Mouse (Mus musculus) left cerebral cortex, adult 18-20 months (tissue): ENCODE data around the gene Vmn1r196. TPM values are rescaled to one million over a fixed set of nuclear protein-coding genes. Genes with fewer than 3 reads are reported as not detected.
"Not testable (repeated sequence)": the region's sequence is repeated elsewhere in the genome, so short reads cannot be mapped to it uniquely, and the experiment has no call there.

Source experiments
- DNase-seq, 2 experiments: peaks; one replicate each; pipeline ENCODE4 v3.0.0; 2021 to 2022; ENCODE audit warnings: low spot score in 2 of 2, mixed read lengths in 1 of 2
- long read RNA-seq, 2 experiments: library from polyadenylated mRNA; stranded (forward); transcript quantifications; one replicate each; pipeline ENCODE4 v2.0.0; 2021
- total RNA-seq, 2 experiments: library from RNA; stranded (reverse); gene quantifications; 2 replicates each; pipeline ENCODE4 v1.2.3; 2021

Gene Vmn1r196
- total RNA-seq: not detected
- long read RNA-seq, experiment 1: 0 reads
- long read RNA-seq, experiment 2: 0 reads

DNA sequence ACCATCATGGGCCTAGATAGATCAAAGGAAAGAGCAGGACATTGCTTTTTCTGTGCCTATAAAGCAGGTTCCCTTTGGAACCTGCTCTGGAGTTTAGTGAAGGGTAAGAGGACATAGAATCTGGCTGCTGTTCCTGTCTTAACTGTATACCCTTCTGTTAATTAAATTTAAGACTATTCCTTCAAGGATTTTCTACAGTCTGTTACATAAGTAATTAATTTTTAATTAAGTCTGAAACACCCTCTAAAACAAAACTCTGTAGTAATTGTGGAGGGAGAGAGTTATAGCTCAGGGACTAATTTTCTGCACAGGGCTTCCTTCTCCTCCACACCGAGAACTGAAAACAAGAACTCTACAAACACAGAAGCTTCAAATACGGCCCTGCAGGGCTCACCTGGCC, at the start of gene Vmn1r196:
Gene Vmn1r196 (plus strand): TSS at position 301 of the 400 bp plus-strand sequence.
- no peak for DNase-seq

DNA sequence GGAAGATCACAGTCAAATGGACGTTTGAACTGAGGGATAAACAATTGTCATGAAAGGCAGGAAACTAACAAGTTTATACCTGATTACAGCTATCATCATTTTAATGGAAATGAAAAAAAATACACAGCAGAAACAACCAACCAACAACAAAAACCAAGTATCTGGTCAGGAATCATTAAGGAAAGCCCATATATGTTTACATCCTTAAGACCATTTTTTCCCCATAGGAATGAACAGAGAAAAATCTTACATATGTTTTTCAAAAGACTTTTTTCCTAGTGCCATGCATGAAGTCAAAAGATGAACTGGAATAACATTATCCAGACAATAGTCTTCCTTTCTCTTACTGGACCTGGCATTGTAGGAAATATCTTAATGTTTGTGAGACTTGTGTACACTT, 45.8 kb upstream of the Vmn1r196 start, which contains the start of gene Vmn1r194:
Gene Vmn1r194 (plus strand): TSS at position 301 of the 400 bp plus-strand sequence.
- no peak for DNase-seq

DNA sequence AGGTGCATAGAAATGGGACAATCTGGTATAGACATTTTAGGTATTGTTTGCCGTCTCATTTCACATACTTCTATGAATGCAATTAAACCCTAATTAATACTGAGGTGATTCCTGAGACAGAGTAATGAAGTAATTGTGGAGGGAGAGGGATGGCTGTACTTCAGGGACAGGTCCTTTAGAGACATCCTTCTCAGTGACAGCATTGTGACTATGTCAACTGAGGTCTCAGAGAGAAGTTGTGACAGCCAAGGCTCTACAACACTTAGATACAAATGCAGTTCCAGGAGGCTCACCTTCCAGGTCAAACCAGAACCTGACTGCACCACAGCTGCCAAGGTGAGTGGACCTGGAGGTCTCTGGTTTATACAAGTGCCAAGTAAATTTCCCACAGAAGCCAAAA, 19.5 kb upstream of the Vmn1r196 start, which contains the start of gene Vmn1r195:
Gene Vmn1r195 (plus strand): TSS at position 301 of the 400 bp plus-strand sequence.
- DNase-seq: not testable (repeated sequence)

DNA sequence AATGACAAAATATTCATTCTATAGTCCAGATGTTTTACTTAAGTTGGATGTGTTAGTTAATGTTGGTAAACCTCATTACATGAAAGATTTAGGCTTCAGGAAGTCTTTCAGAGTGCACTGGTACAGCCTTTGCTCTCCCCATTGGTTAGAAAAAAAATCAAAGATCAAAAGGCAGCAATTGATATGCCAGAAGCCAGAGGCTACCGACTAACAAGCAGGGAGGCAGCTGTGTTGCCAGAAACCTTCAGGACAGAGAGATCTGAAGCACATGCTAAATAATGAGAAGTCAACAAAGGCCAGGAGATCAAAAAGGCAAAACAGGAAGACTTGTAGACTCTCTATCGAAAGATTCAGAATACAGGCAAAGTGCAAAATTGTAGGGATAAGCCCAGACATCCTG, 18.0 kb upstream of the Vmn1r196 start:
- DNase-seq: no peak

DNA sequence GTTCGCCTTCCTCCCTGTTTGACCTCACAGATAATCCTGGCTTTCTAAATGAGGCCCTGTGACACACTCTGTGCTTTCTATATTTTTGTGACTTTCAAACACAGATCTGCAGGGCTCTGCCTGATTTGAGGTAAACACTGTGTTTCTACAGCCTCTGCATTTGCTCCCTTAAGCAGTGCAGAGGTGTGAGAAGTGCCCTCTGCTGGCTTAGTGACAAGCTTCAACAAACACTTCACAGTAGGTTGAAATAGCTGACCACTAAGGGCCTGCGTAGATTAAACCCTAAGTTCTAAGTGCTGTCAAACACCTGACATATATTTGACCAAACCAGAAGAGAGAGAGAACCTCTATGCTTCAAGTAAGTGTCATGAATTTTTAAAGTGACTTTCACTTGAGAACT, 5.1 kb upstream of the Vmn1r196 start:
- no peak for DNase-seq

DNA sequence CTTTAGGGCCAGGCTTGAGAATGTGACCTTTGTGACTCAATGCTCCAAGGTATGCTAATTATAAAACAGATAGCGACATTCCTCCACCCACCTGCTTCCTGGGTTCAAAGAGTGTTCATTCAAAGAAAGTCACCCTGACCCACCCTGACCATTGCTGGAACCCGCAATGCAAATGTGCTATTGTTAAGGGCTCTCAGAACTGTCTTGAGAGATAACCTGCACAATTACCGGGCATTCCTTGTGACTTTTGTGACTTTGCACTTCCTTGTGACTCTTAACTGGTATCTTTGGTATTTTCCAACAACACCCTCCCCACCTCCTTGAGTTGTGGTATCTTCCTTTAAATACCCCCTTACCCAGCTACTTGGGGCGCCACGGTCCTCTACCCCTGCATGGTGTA, 18.4 kb downstream of the Vmn1r196 start:
- not testable (repeated sequence) for DNase-seq

DNA sequence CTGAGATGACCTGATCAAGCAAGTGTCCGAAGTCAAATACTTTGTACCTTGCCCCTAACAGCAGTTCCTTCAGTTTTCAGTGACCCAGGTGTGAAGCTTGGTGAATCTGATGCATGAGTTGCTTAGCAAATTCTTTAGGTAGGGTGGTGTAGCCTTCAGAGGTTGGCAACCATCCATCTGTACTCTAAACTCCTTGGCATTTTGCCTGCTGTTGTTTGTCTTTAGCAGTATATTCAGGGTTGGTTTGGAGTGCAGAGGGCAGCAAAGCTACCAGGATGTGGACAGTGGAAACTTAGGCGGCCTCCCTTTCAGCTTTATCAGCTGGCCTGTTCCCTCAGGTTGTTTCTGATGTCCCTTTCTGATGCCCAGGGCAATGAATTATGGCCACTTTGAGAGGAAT, 25.6 kb downstream of the Vmn1r196 start:
- DNase-seq: no peak

DNA sequence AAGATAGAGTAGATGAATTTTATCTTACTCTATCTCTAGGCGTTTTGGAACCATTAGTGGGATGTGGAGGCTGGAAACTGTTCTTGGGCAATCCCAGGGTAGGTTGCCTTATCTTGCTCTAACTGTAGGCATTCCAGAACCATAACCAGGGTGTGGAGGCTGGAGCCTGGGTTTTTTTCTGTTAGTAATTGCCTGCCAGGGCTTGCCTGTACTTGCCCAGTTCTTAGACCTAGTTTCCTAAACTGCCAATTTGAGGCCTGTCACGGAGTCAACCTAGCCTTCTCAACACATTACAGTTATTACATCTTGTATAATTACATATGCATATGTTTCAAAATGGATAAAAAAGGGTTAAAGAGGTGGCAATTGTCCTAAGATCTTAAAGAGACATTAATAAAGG, 27.6 kb downstream of the Vmn1r196 start:
- DNase-seq: no peak

DNA sequence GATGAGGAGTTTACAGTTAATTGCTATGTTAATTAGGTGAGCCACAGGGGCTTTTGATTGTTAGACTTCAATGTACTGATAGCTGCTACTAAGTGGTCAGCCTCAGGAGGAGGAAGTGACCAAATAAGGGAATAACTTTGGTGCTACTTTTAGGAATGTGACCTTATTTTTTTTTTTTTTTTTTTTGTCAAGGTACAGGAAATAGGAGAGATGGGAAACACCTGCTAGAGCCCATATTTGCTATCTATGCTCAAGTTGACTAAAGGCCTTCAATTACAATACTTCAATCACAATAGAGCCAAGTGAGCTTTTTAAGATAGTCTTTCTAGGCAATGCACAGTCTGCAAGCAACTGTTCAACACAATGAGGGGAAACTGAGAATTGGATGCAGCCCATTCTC, 30.4 kb downstream of the Vmn1r196 start:
- DNase-seq: no peak

DNA sequence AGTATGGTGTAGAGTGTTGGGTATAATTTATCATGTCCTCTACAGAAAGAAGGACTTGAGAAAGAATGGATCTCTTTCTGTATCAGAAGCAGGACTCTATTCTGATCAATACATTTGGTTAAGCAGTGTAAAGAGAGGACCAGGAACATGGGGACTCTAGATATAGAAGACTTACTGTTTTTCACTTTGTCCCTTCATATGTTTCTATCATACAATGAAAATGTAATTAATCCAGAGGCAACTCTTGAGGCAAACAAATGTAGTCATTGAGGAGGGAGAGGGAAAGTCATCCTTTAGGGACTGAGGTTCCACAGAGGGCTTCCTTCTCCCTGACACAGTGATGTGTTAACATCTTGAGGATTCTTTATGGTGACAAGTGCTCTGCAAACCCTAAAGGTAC, 34.6 kb downstream of the Vmn1r196 start, which contains the start of gene Vmn1r197:
Gene Vmn1r197 (plus strand): TSS at position 301 of the 400 bp plus-strand sequence.
- DNase-seq: no peak

DNA sequence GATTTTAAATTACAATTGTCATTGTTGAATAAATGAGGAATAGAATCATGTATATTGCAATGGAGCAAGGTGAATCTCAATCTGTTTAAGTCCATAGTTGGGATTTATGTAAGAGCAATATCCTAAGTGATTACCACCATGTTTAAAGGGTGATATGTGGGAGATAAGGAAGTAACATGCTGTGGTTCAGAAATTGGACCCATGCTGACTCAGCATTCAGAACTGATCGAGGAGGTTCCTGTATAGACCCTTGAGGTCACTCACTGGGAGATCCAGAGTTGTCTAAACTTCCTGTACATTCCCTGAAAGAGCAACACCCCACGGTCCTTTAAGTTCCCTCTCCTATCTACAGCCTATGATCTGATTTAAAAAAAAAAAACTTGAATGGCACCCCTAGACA, 43.5 kb downstream of the Vmn1r196 start:
- no peak for DNase-seq

DNA sequence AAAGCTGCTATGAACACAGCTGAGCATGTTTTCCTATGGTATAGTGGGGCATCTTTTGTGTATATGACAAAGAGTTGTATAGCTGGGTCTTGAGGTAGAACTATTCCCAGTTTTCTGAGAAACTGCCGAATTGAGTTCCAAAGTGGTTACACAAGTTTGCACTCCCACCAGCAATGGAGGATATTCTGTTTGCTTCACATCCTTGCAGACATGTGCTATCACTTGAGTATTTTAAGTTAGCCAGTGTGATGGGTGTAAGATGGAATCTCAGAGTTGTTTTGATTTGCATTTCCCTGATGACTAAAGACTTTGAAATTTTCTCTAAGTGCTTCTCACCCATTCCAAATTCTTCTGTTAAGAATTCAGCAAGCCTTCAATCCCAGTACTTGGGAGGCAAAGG, 45.8 kb downstream of the Vmn1r196 start:
- no peak for DNase-seq

Other genes with a start within 250 kb of the Vmn1r196 start
- 10 to 100 TPM; 71.8 to 81.6 TPM for gene Hist1h4i, start 248.6 kb upstream of the Vmn1r196 start, total RNA-seq
- 10 to 100 TPM in 1 of 2 experiments, 1 to 10 TPM in 1; 7.5 to 13.7 TPM for gene Hist1h2ag, start 247.0 kb upstream of the Vmn1r196 start, total RNA-seq
- 10 to 100 TPM in 1 of 2 experiments, 1 to 10 TPM in 1; 9.3 to 11.7 TPM for gene Hist1h2bj, start 246.7 kb upstream of the Vmn1r196 start, total RNA-seq
- not detected for gene Vmn1r188, start 205.5 kb upstream of the Vmn1r196 start, total RNA-seq
- not detected for gene Vmn1r189, start 184.1 kb upstream of the Vmn1r196 start, total RNA-seq
- gene Vmn1r191, start 106.0 kb upstream of the Vmn1r196 start, total RNA-seq: not detected
- not detected for gene Vmn1r192, start 98.8 kb upstream of the Vmn1r196 start, total RNA-seq
- not detected for gene Vmn1r193, start 66.8 kb upstream of the Vmn1r196 start, total RNA-seq
- gene Vmn1r194, start 45.7 kb upstream of the Vmn1r196 start, total RNA-seq: not detected
- gene Vmn1r195, start 19.4 kb upstream of the Vmn1r196 start, total RNA-seq: not detected
- gene Vmn1r197, start 34.7 kb downstream of the Vmn1r196 start, total RNA-seq: not detected
- gene Vmn1r198, start 60.4 kb downstream of the Vmn1r196 start, total RNA-seq: not detected
- gene Vmn1r199, start 89.9 kb downstream of the Vmn1r196 start, total RNA-seq: not detected
- not detected for gene Vmn1r200, start 100.5 kb downstream of the Vmn1r196 start, total RNA-seq
- not detected for gene Vmn1r201, start 182.0 kb downstream of the Vmn1r196 start, total RNA-seq
- under 1 TPM in 1 of 2 experiments, not detected in 1; 0.09 TPM for gene Vmn1r202, start 215.5 kb downstream of the Vmn1r196 start, total RNA-seq
- not detected for gene Vmn1r203, start 228.2 kb downstream of the Vmn1r196 start, total RNA-seq